Mouse (Mus musculus) CD4-positive, CD25-positive, alpha-beta regulatory T cell (primary cell): ENCODE measurements around the gene Ube2d2b. TPM values are rescaled to one million over a fixed set of nuclear protein-coding genes. Genes with fewer than 3 reads are reported as not detected.

Experiments used
- polyA plus RNA-seq: library from polyadenylated mRNA; unstranded; fragments of 100-300 nt; shearing (Covaris generic); gene quantifications from one replicate; pipeline ENCODE4 v1.2.1, GENCODE M21; 2017

Gene Ube2d2b
- polyA plus RNA-seq: not detected

DNA sequence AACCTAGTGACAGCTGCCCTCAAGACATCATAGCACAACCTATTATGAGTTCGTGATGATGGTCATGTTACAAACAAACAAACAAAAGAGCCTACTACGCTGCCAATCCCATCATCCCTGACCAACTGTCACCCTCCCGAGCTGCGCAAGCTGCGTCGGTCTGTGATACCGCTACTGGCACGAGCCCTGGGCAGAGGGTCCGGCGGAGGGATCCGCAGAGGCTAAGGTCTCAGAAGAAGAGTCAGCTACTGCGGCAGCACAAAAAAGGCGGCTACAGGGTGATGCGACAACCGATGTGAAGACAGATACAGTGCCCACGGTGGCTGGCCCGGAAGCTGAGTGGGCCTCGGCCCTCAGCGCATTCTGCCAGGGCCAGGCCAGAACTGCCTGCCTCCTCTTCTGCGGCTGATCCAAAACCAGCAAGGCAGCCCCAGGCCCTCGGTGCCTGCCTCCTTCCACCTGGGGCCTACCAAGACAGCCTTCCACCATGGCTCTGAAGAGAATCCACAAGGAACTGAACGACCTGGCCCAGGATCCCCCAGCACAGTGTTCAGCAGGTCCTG lies at the start of gene Ube2d2b:
Gene Ube2d2b, plus strand, starts transcription at position 102 of the 563 bp plus-strand sequence.

GRCm38 (mm10) chr5:107874561-107875260 lies 44.8 kb downstream of the Ube2d2b start, which contains the start of gene Evi5:
Gene Evi5 (minus strand): TSS chr5:107875107.

Other genes with a start within 250 kb of the Ube2d2b start
- 33.4 TPM for gene Rpap2, start 232.7 kb upstream of the Ube2d2b start, polyA plus RNA-seq
- 18.3 TPM for gene Glmn, start 232.2 kb upstream of the Ube2d2b start, polyA plus RNA-seq
- 45.5 TPM for gene Gfi1, start 104.1 kb upstream of the Ube2d2b start, polyA plus RNA-seq
- 4.2 TPM for gene Evi5, start 45.0 kb downstream of the Ube2d2b start, polyA plus RNA-seq
- 29.8 TPM for gene Rpl5, start 70.4 kb downstream of the Ube2d2b start, polyA plus RNA-seq
- 78.2 TPM for gene Fam69a, start 157.0 kb downstream of the Ube2d2b start, polyA plus RNA-seq
- 88.2 TPM for gene Mtf2, start 235.6 kb downstream of the Ube2d2b start, polyA plus RNA-seq